Mouse (Mus musculus): ENCODE data around the gene A530032D15Rik. TPM values are rescaled to one million over a fixed set of nuclear protein-coding genes. Genes with fewer than 3 reads are reported as not detected.
"Not testable (repeated sequence)": the region's sequence is repeated elsewhere in the genome, so short reads cannot be mapped to it uniquely, and the experiment has no call there.

A530032D15Rik gene
- total and polyA plus RNA-seq, 2 experiments from 2014 or later: not detected

- 73% methylated on average over 6 of the region's 7 CpGs for WGBS
- H3K9ac ChIP-seq (replicated peaks; ENCODE audit: low read depth, low read length); H3K36me3 ChIP-seq (replicated peaks; ENCODE audit: control insufficient read depth, insufficient read depth, low read length); H3K9me3 ChIP-seq (replicated peaks; ENCODE audit: control insufficient read depth, low read length); H3K4me2 ChIP-seq (ENCODE audit: low read depth, low read length); H3K4me3 ChIP-seq (ENCODE audit: low read depth, low read length); H3K4me1 ChIP-seq (ENCODE audit: control insufficient read depth, insufficient read depth); ATAC-seq (ENCODE audit: insufficient read depth, low read depth); H3K27me3 ChIP-seq (ENCODE audit: control insufficient read depth, insufficient read depth, low read length); DNase-seq (ENCODE audit: low spot score); H3K27ac ChIP-seq (ENCODE audit: low read depth): not testable (repeated sequence)
Measured at GRCm38 (mm10) chr1:85093011-85093572, 16.6 kb downstream of the A530032D15Rik start.

GRCm38 (mm10) chr1:85092169-85092568, 17.5 kb downstream of the A530032D15Rik start:
- not testable (repeated sequence) for H3K9me3 ChIP-seq (replicated peaks; ENCODE audit: control insufficient read depth, low read length); H3K4me2 ChIP-seq (ENCODE audit: low read depth, low read length); ATAC-seq (ENCODE audit: insufficient read depth, low read depth); H3K27me3 ChIP-seq (ENCODE audit: control insufficient read depth, insufficient read depth, low read length); H3K9ac ChIP-seq (replicated peaks; ENCODE audit: low read depth, low read length); H3K36me3 ChIP-seq (replicated peaks; ENCODE audit: control insufficient read depth, insufficient read depth, low read length); H3K27ac ChIP-seq (ENCODE audit: low read depth); H3K4me1 ChIP-seq (ENCODE audit: control insufficient read depth, insufficient read depth); H3K4me3 ChIP-seq (ENCODE audit: low read depth, low read length); DNase-seq (ENCODE audit: low spot score)
- whole genome bisulfite sequencing: 26% methylated on average over 1 of the region's 3 CpGs

GRCm38 (mm10) chr1:85086211-85086610, 23.4 kb downstream of the A530032D15Rik start:
- H3K4me2 ChIP-seq (ENCODE audit: low read depth, low read length); DNase-seq (ENCODE audit: low spot score); H3K4me1 ChIP-seq (ENCODE audit: control insufficient read depth, insufficient read depth); H3K9ac ChIP-seq (replicated peaks; ENCODE audit: low read depth, low read length); ATAC-seq (ENCODE audit: insufficient read depth, low read depth); H3K27me3 ChIP-seq (ENCODE audit: control insufficient read depth, insufficient read depth, low read length); H3K4me3 ChIP-seq (ENCODE audit: low read depth, low read length); H3K27ac ChIP-seq (ENCODE audit: low read depth); H3K9me3 ChIP-seq (replicated peaks; ENCODE audit: control insufficient read depth, low read length); H3K36me3 ChIP-seq (replicated peaks; ENCODE audit: control insufficient read depth, insufficient read depth, low read length): not testable (repeated sequence)
- 57% methylated on average over 1 of the region's 1 CpGs for WGBS

DNA sequence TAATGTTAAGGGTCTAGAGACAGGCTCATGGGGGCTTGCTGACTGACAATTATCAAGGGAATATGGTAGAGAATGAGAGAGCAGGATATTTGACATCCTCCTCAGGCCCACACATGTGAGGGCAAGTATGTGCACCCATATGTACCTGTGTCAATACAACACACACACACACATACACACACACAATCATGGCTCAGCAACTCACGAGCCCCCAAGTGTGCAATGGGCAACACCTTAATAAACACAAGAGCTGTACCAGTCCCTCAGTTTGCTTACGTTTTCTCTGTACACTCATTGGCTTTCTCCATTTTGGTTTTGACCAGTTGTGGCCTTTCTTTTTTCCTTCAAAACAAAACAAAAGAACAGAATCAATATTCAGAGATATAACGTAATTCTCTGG, 24.9 kb downstream of the A530032D15Rik start:
- H3K9me3 ChIP-seq (replicated peaks; ENCODE audit: control insufficient read depth, low read length); H3K27me3 ChIP-seq (ENCODE audit: control insufficient read depth, insufficient read depth, low read length): not testable (repeated sequence)

GRCm38 (mm10) chr1:85073099-85073498, 36.6 kb downstream of the A530032D15Rik start:
- not testable (repeated sequence) for H3K9me3 ChIP-seq (replicated peaks; ENCODE audit: control insufficient read depth, low read length); DNase-seq (ENCODE audit: low spot score); H3K4me1 ChIP-seq (ENCODE audit: control insufficient read depth, insufficient read depth); H3K27ac ChIP-seq (ENCODE audit: low read depth); H3K9ac ChIP-seq (replicated peaks; ENCODE audit: low read depth, low read length); H3K4me2 ChIP-seq (ENCODE audit: low read depth, low read length); H3K36me3 ChIP-seq (replicated peaks; ENCODE audit: control insufficient read depth, insufficient read depth, low read length); H3K27me3 ChIP-seq (ENCODE audit: control insufficient read depth, insufficient read depth, low read length); ATAC-seq (ENCODE audit: insufficient read depth, low read depth); H3K4me3 ChIP-seq (ENCODE audit: low read depth, low read length)
- WGBS: 44% methylated on average over 3 of the region's 3 CpGs

More for the DNA sequence above, 24.9 kb downstream of the A530032D15Rik start:
- not testable (repeated sequence) for H3K4me2 ChIP-seq (ENCODE audit: low read depth, low read length); H3K27ac ChIP-seq (ENCODE audit: low read depth); H3K9ac ChIP-seq (replicated peaks; ENCODE audit: low read depth, low read length); ATAC-seq (ENCODE audit: insufficient read depth, low read depth); DNase-seq (ENCODE audit: low spot score); H3K4me1 ChIP-seq (ENCODE audit: control insufficient read depth, insufficient read depth); H3K4me3 ChIP-seq (ENCODE audit: low read depth, low read length); H3K36me3 ChIP-seq (replicated peaks; ENCODE audit: control insufficient read depth, insufficient read depth, low read length)
- 53% methylated on average over 2 of the region's 3 CpGs for WGBS

DNA sequence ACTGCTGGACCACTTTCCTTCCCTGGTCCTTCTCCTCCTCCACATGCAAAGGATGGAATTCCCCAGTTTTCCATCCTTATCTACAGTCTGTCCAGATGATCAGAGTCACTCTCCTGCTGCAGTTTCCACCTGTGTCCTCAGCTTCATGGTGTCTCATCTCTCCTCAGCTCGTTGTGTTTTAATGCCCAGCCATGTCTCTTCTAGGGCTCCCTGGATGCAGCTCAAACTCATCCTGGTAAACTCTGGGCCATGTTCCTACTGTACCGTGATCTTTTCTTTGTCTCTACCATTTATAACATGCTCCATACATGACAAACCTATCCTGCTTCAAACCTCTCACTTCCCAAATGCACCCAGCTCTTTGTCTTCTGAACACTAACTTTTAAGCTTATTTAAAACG, 38.0 kb downstream of the A530032D15Rik start:
- H3K36me3 ChIP-seq (replicated peaks; ENCODE audit: control insufficient read depth, insufficient read depth, low read length); H3K9ac ChIP-seq (replicated peaks; ENCODE audit: low read depth, low read length); DNase-seq (ENCODE audit: low spot score); H3K27me3 ChIP-seq (ENCODE audit: control insufficient read depth, insufficient read depth, low read length); ATAC-seq (ENCODE audit: insufficient read depth, low read depth); H3K4me2 ChIP-seq (ENCODE audit: low read depth, low read length); H3K4me3 ChIP-seq (ENCODE audit: low read depth, low read length); H3K4me1 ChIP-seq (ENCODE audit: control insufficient read depth, insufficient read depth); H3K9me3 ChIP-seq (replicated peaks; ENCODE audit: control insufficient read depth, low read length); H3K27ac ChIP-seq (ENCODE audit: low read depth): not testable (repeated sequence)
- WGBS: 34% methylated on average over 3 of the region's 3 CpGs

- not testable (repeated sequence) for H3K27ac ChIP-seq (ENCODE audit: low read depth); DNase-seq (ENCODE audit: low spot score); H3K27me3 ChIP-seq (ENCODE audit: control insufficient read depth, insufficient read depth, low read length); H3K36me3 ChIP-seq (replicated peaks; ENCODE audit: control insufficient read depth, insufficient read depth, low read length); H3K4me3 ChIP-seq (ENCODE audit: low read depth, low read length); H3K9me3 ChIP-seq (replicated peaks; ENCODE audit: control insufficient read depth, low read length); ATAC-seq (ENCODE audit: insufficient read depth, low read depth); H3K4me1 ChIP-seq (ENCODE audit: control insufficient read depth, insufficient read depth); H3K4me2 ChIP-seq (ENCODE audit: low read depth, low read length); H3K9ac ChIP-seq (replicated peaks; ENCODE audit: low read depth, low read length)
- WGBS: 70% methylated on average over 4 of the region's 6 CpGs
Measured at GRCm38 (mm10) chr1:85035801-85036200, 73.9 kb downstream of the A530032D15Rik start.

DNA sequence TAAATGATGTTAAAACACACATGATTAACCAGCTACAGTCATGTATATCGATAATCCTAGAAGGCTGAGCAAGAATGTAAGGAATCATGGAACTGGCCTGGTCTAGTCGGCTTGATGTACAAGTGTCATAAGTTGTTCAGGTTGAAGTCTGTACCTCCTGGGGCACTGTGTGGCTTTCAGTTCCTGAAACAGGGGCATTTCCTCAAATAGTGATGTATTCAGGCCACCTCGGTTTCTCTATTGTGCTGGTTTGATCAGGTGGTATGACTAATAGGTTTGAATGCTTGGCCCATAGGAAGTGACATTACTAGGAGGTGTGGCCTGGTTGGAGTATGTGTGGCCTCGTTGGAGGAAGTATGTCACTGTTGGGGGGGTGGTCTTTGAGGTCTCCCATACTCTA, 75.3 kb downstream of the A530032D15Rik start:
- H3K27me3 ChIP-seq (ENCODE audit: control insufficient read depth, insufficient read depth, low read length); DNase-seq (ENCODE audit: low spot score); H3K9ac ChIP-seq (replicated peaks; ENCODE audit: low read depth, low read length); H3K4me3 ChIP-seq (ENCODE audit: low read depth, low read length); H3K4me2 ChIP-seq (ENCODE audit: low read depth, low read length); H3K4me1 ChIP-seq (ENCODE audit: control insufficient read depth, insufficient read depth); H3K27ac ChIP-seq (ENCODE audit: low read depth); H3K9me3 ChIP-seq (replicated peaks; ENCODE audit: control insufficient read depth, low read length); H3K36me3 ChIP-seq (replicated peaks; ENCODE audit: control insufficient read depth, insufficient read depth, low read length); ATAC-seq (ENCODE audit: insufficient read depth, low read depth): not testable (repeated sequence)
- 90% methylated on average over 2 of the region's 4 CpGs for WGBS

GRCm38 (mm10) chr1:85033616-85034015, 76.0 kb downstream of the A530032D15Rik start:
- H3K9me3 ChIP-seq (replicated peaks; ENCODE audit: control insufficient read depth, low read length); ATAC-seq (ENCODE audit: insufficient read depth, low read depth); H3K4me2 ChIP-seq (ENCODE audit: low read depth, low read length); H3K9ac ChIP-seq (replicated peaks; ENCODE audit: low read depth, low read length); DNase-seq (ENCODE audit: low spot score); H3K4me1 ChIP-seq (ENCODE audit: control insufficient read depth, insufficient read depth); H3K27me3 ChIP-seq (ENCODE audit: control insufficient read depth, insufficient read depth, low read length); H3K27ac ChIP-seq (ENCODE audit: low read depth); H3K36me3 ChIP-seq (replicated peaks; ENCODE audit: control insufficient read depth, insufficient read depth, low read length); H3K4me3 ChIP-seq (ENCODE audit: low read depth, low read length): not testable (repeated sequence)
- 77% methylated on average over 2 of the region's 6 CpGs for WGBS
